Mouse (Mus musculus): ENCODE data around the gene Cdk7. TPM values are rescaled to one million over a fixed set of nuclear protein-coding genes. Genes with fewer than 3 reads are reported as not detected.

Cdk7 gene
- total RNA-seq, 2 experiments from 2014 or later = 22.2 to 26.1 TPM

Other genes starting within 250 kb of the Cdk7 start
- gene Gtf2h2, start 238.4 kb downstream of the Cdk7 start, total RNA-seq (2015) = 36.7 and 48.1 TPM in 2 replicates
- gene Gtf2h2, start 238.4 kb downstream of the Cdk7 start, total RNA-seq (2017) = 43.0 and 43.7 TPM in 2 replicates
- not detected in 2 replicates for gene Ocln, start 178.2 kb downstream of the Cdk7 start, total RNA-seq (2015)
- not detected in 2 replicates for gene Ocln, start 178.2 kb downstream of the Cdk7 start, total RNA-seq (2017)
- 0.07 and 0.16 TPM in 2 replicates for gene Marveld2, start 114.0 kb downstream of the Cdk7 start, total RNA-seq (2015)
- gene Marveld2, start 114.0 kb downstream of the Cdk7 start, total RNA-seq (2017) = 0.40 and 0.53 TPM in 2 replicates
- 189 and 230 TPM in 2 replicates for gene Ak6, start 80.0 kb downstream of the Cdk7 start, total RNA-seq (2015)
- gene Ak6, start 80.0 kb downstream of the Cdk7 start, total RNA-seq (2017) = 153 and 173 TPM in 2 replicates
- 25.6 and 28.7 TPM in 2 replicates for gene Rad17, start 79.9 kb downstream of the Cdk7 start, total RNA-seq (2015)
- gene Rad17, start 79.9 kb downstream of the Cdk7 start, total RNA-seq (2017) = 29.7 and 35.3 TPM in 2 replicates
- gene Taf9, start 79.4 kb downstream of the Cdk7 start, total RNA-seq (2015) = 21.9 and 28.0 TPM in 2 replicates
- 14.4 and 26.5 TPM in 2 replicates for gene Taf9, start 79.4 kb downstream of the Cdk7 start, total RNA-seq (2017)
- gene Ccdc125, start 61.2 kb downstream of the Cdk7 start, total RNA-seq (2015) = 36.8 and 39.3 TPM in 2 replicates
- gene Ccdc125, start 61.2 kb downstream of the Cdk7 start, total RNA-seq (2017) = 65.1 and 70.7 TPM in 2 replicates
- gene Mrps36, start 13.7 kb upstream of the Cdk7 start, total RNA-seq (2015) = 53.2 and 56.6 TPM in 2 replicates
- 47.2 and 52.2 TPM in 2 replicates for gene Mrps36, start 13.7 kb upstream of the Cdk7 start, total RNA-seq (2017)
- 36.9 and 44.5 TPM in 2 replicates for gene Cenph, start 45.0 kb upstream of the Cdk7 start, total RNA-seq (2015)
- 31.4 and 39.6 TPM in 2 replicates for gene Cenph, start 45.0 kb upstream of the Cdk7 start, total RNA-seq (2017)
- 133 and 142 TPM in 2 replicates for gene Ccnb1, start 55.6 kb upstream of the Cdk7 start, total RNA-seq (2015)
- 188 and 197 TPM in 2 replicates for gene Ccnb1, start 55.6 kb upstream of the Cdk7 start, total RNA-seq (2017)
- 73.0 and 85.6 TPM in 2 replicates for gene Slc30a5, start 102.5 kb upstream of the Cdk7 start, total RNA-seq (2015)
- 75.7 and 78.5 TPM in 2 replicates for gene Slc30a5, start 102.5 kb upstream of the Cdk7 start, total RNA-seq (2017)

Measured in megakaryocyte, adult 5-6 weeks (primary cell).